8 mouse cellular contexts compared by ENCODE assay signal in the genomic region with DNA sequence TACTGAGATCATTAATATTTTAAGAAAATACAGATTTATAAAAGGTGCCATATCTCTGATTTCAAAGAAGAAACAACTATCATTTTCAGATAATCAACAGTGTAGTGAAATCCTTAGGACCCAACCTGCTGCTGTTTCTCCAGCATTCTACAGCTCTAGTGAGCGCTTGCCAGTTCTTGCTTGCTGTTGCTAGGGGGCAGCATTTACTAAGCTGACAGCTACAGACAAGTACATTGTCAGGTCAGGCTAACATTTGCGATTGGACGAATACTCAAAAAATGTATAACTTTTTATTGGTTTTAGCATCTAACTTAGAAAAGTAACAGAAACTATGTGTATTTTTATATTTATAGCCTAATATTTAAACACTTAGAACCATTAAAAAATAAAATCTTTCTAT.
DNase-seq lines count a peak whose midpoint lies in the region; ATAC-seq and TF ChIP-seq lines count a peak whose summit lies in the region.

No protein-coding gene starts in this region.

- no peak for TF ChIP-seq POLR2A in cortical plate, adult 2 months (IDR thresholded peaks at IDR 0.05; ENCODE audit: extremely low read depth, insufficient read depth, low read length)

- H3K4me2 ChIP-seq in heart, embryonic 11.5 days = no peak overlapping the region
- no peak overlapping the region for H3K4me2 ChIP-seq in kidney, embryonic 15.5 days

- TF ChIP-seq CTCF in cortical plate, adult 2 months (IDR thresholded peaks at IDR 0.05; ENCODE audit: extremely low read depth, insufficient read depth, low read length) = peak; percentile 94

- WGBS in heart, embryonic 11.5 days (ENCODE audit: insufficient replicate concordance) = 25% methylated on average over 3 of the region's 3 CpGs
- whole genome bisulfite sequencing in kidney, embryonic 15.5 days = 29% methylated on average over 3 of the region's 3 CpGs

- peak; percentile 33 to 36 for DNase-seq in B cell, adult 2 months
- DNase-seq in R1 (ENCODE audit: low read depth, low spot score) (peak; percentile 61), liver (peak; percentile 48)
- DNase-seq in naive thymus-derived CD4-positive, alpha-beta T cell, adult 2 months (ENCODE audit: low read depth) = peak; percentile 17
- DNase-seq in yolk sac, embryonic 10.5 days (ENCODE audit: low spot score) = peak; percentile 33

- no peak overlapping the region for H3K27ac ChIP-seq in cortical plate, adult 2 months (ENCODE audit: insufficient read depth, low read length)
- H3K27ac ChIP-seq in heart, embryonic 11.5 days (ENCODE audit: low read depth, low read length) = no peak overlapping the region
- no peak overlapping the region for H3K27ac ChIP-seq in kidney, embryonic 15.5 days

- no peaks in the 10 kb centered on the region for H3K9me3 ChIP-seq in heart, embryonic 11.5 days (replicated peaks; ENCODE audit: control insufficient read depth, low read length)
- H3K9me3 ChIP-seq in kidney, embryonic 15.5 days (replicated peaks) = no peaks in the 10 kb centered on the region

- no peaks in the 10 kb centered on the region; the same call in 1 of the 2 replicates for H3K4me1 ChIP-seq in cortical plate, adult 2 months (ENCODE audit: control insufficient read depth, insufficient read depth, low read length)
- H3K4me1 ChIP-seq in heart, embryonic 11.5 days (ENCODE audit: control insufficient read depth, insufficient read depth, low read length) = peaks cover 7% of the 10 kb centered on the region
- H3K4me1 ChIP-seq in kidney, embryonic 15.5 days = no peaks in the 10 kb centered on the region

- no peaks in the 10 kb centered on the region for H3K36me3 ChIP-seq in heart, embryonic 11.5 days (ENCODE audit: control insufficient read depth, insufficient read depth, low read length)
- H3K36me3 ChIP-seq in kidney, embryonic 15.5 days = peaks cover 4% of the 10 kb centered on the region; the same call in 1 of the 2 replicates

- ATAC-seq in heart, embryonic 11.5 days (replicated peaks; ENCODE audit: insufficient number of reproducible peaks, low FRiP score, low TSS enrichment) = peak; percentile 67; the same call in 1 of the 2 replicates
- peak; percentile 90; the same call in 1 of the 2 replicates for ATAC-seq in kidney, embryonic 15.5 days (replicated peaks; ENCODE audit: low FRiP score)

- H3K4me3 ChIP-seq in cortical plate, adult 2 months (ENCODE audit: insufficient read depth, low read length) = no peak overlapping the region
- no peak overlapping the region for H3K4me3 ChIP-seq in heart, embryonic 11.5 days (ENCODE audit: low read depth, low read length)
- H3K4me3 ChIP-seq in kidney, embryonic 15.5 days (replicated peaks) = no peak overlapping the region

- no peak overlapping the region for H3K9ac ChIP-seq in heart, embryonic 11.5 days (ENCODE audit: low read depth, low read length)
- H3K9ac ChIP-seq in kidney, embryonic 15.5 days = no peak overlapping the region

- no peaks in the 10 kb centered on the region for H3K27me3 ChIP-seq in heart, embryonic 11.5 days (ENCODE audit: control insufficient read depth, insufficient read depth, low read length)
- H3K27me3 ChIP-seq in kidney, embryonic 15.5 days = no peaks in the 10 kb centered on the region
